Mouse (Mus musculus) MN1 (cell line): ENCODE results near the gene Zcchc8.
"Not testable (repeated sequence)": the region's sequence is repeated elsewhere in the genome, so short reads cannot be mapped to it uniquely, and the experiment has no call there.

Experiments
- DNase-seq: peaks from one replicate; pipeline ENCODE4 v3.0.0-alpha.2; 2016; ENCODE audit warnings: low spot score

Gene Zcchc8

DNA sequence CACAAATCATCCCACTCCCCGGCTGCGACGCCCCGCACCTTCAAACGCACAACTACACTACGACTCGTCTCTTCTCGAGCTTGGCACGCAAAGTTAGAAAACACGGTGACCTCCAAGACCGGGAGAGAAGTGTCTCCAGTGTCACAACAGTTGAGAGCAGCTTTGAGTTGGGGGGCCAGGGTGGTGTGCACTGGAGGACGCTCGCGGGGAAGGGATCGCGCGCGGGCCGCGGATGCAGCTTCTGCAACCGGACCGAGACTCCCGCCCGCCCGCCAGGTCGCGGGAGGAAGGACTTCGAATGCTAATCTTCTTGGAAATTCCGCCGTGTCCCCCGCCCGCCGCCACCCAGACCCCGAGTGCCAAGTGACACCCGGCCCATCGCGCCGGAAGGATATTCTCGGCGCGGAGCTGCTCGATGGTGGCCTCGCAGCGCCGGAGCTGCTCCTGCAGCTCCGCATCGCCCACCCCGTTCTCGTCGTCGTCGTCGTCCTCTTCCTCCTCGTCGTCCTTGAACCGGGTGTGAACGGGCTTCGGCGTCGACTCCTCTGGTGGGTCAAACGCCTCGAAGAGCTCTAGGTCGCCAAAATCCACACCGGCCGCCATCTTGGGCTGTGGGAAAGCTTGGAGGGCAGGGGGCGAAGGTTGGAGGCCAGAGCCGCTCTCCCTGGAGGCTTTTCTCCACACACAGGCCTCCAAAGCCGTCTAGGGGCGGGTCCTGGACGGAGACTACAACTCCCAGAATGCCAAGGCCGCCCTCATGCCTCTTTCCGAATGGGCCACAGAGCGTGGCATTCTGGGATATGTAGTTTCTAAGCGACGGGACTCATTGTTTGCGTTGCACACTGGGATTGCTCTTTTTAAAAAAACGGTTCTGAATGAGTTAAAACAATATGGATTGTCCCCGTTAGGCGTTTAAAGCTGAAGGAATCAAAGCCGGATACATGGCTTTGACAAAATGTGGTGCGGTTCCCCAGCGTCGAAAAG, at the start of gene Zcchc8:
Zcchc8 (minus strand) TSS at position 773 of the 984 bp plus-strand sequence.
- DNase-seq, result peak; percentile 96

GRCm38 (mm10) chr5:123766455-123766854, 45.6 kb upstream of the Zcchc8 start:
- DNase-seq, result not testable (repeated sequence)

DNA sequence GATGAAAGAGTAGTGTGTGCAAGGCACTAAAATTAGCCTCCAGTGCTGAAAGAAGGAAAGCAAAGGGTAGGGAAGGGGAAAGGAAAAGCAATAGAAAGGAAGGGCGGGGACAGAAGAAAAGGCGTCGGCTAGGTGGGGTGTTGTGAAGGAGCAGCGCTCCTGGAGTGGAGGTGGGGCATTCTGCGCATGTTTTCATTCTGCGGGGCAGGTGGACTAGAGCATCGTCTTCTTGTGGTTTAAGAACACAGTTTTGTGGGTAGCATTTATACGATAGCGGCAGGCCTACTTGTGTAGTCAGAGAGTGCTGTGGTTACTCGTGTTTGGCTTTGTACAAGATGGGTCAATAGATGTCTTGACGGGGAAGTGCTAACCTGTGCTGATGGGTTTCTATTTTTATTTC, 44.6 kb upstream of the Zcchc8 start:
- no peak for DNase-seq

DNA sequence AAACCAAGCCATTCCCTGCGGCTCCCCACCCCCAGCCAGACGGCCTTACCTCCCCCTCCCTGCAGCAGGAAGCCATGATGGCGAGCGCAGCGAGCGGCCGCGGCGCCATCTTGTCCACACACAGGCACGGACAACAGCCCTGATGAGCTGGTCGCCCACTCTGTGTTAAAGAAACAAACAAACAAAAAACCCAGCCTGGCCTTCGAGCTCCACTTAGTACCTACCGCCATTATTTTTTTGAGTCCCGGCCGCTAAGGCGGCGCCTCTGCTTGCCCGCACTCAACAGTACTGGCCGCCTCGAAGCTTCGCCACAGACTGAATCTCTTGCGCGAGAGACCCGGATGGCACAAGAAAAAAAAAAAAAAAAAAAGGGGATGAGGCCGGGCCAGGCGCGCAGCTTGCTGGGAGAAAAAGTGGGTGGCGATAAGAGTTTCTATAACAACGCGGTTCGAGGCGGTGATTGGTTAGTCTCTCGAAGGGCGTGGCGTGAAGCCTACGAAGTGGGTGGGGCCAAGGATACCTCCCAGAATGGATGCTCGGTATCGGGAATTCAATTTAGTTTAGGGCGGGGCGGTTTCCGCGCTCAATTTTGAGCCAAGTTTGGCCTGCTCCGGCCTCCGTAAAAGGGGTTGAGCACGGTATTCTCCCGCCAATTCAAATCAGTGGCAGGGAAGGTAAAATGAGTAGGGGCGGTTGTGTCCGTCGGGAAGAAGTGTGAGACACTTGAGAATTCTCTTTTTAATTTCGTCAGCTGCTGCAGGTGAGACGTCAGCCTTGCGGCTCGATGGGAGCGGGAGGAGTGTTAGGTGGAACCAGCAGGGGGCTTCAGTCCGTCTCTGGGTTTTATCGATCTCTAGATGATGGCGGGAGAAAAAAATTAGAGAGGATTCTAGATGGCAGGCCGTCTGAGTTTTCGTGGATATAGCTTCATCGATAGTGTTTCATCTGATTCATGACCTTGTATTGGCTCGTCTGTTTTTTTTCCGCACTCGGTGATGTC, 28.5 kb upstream of the Zcchc8 start, which contains the start of the genes Rsrc2 and Kntc1:
Rsrc2 (minus strand) TSS at position 350 of the 1,000 bp plus-strand sequence.
Kntc1 (plus strand) TSS at position 652 of the 1,000 bp plus-strand sequence.
- DNase-seq, result peak; percentile 99

DNA sequence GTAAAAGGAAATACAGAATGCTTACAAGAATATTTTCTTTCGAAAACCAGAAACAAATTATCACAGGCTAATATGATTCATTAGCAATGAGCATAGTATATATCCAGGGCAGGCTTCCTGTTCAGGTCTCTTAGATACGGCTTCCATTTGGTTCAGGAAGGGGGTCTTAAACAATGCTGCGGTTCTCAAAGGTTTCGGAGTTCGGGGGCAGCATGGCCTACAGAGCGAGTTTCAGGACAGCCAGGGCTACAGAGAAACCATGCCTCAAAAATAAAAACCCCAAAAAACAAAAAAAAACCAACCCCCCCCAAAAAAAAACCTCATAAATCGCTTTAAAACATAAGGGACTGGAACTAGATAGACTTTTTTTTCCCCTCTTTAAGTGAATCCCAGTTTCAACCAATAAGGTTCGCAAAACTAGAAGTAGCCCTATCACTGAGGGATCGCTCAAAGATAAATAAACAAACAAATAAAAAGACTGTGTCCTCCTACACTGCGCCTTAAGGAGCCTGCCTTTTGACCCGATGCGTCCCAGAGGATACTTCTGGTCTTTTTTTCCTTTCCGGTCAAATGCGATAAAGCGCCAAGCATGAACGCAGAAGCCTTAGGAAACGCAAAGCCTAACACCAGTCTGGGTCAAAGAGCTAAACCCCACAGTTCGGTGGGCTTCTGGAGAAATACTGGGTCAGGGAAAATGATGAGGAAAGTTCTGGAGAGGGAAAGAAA, 27.6 kb upstream of the Zcchc8 start:
- no peak for DNase-seq

- DNase-seq, result no peak
Measured at GRCm38 (mm10) chr5:123747604-123748003, 26.7 kb upstream of the Zcchc8 start.

- DNase-seq, result peak; percentile 39
Measured at GRCm38 (mm10) chr5:123746253-123746652, 25.4 kb upstream of the Zcchc8 start.

GRCm38 (mm10) chr5:123744358-123744757, 23.5 kb upstream of the Zcchc8 start:
- no peak for DNase-seq

GRCm38 (mm10) chr5:123730981-123731380, 10.1 kb upstream of the Zcchc8 start:
- DNase-seq, result no peak

DNA sequence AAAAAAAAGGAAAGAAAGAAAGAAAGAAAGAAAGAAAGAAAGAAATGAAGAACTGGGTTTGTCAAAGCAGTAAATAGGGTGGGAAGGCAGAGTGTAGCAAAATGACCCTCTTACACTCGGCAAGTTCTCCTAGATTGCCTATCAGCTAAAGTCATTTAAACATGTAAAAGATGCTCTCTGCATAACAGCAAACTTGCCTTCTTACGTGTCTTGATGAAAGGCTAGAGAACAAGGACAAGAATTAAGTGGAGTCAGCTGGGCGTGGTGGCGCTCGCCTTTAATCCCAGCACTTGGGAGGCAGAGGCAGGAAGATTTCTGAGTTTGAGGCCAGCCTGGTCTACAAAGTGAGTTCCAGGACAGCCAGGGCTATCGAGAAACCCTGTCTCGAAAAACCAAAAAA, 2.9 kb upstream of the Zcchc8 start:
- DNase-seq, result not testable (repeated sequence)

GRCm38 (mm10) chr5:123714622-123715021, 6.3 kb downstream of the Zcchc8 start:
- DNase-seq, result no peak

GRCm38 (mm10) chr5:123713782-123714181, 7.1 kb downstream of the Zcchc8 start:
- no peak for DNase-seq

DNA sequence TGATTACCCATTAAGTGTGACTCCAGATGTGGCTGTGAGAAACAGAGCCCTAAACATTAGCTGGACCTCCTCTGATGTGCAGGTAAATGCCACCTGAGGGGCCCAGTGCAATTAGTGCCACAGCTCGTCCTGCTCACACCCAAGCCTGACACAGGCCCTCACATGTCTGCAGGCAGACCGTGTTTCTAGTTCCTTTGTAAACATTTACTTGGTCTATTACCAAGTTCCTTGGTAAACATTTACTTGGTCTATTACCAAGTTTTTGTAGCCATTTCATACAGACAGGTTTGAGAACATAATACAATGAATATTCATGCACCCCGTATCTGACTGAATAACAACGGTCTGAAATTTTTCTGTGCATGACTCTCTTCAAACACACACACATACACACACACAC, 11.3 kb downstream of the Zcchc8 start:
- no peak for DNase-seq

GRCm38 (mm10) chr5:123708598-123708997, 12.3 kb downstream of the Zcchc8 start:
- DNase-seq, result no peak

GRCm38 (mm10) chr5:123700625-123701024, 20.3 kb downstream of the Zcchc8 start:
- peak; percentile 76 for DNase-seq

DNA sequence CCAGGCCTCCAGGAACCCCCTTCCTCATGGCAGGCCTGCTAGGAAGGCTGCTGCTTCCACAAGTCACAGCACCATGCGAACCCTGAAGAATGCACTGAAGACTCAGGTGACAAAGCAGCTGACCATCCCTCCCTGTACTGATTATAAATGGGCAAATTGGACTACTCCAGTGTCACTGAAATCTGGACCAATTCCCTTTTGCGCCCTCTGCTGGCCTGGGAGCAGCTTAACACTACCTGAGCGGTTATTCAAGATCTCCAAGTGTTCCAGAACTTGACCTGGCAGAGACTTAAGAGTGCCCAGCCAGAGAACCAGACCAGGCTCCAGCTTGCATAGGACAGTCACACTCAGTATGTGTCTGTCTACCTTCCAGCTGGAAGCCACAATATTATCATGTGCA, 21.7 kb downstream of the Zcchc8 start:
- peak; percentile 82 for DNase-seq

DNA sequence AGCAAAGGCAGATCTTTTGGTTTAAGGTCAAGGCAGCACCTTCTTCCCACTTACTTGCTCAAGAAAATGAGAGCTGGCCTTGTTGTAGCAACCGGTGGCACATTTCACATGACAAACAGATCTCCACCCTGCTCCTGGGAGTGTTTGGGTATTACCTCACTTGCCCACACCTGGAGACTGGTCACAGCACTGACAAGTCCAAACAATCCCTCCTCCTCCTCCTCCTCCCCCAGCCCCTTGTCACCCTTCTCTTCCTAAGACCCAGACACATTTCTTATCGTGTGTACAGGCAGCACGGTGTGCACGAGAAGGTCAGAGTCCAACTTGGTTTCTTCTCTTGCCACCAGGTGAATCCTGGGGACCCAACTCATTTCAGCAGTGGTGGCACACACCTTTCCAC, 23.9 kb downstream of the Zcchc8 start:
- no peak for DNase-seq

GRCm38 (mm10) chr5:123696244-123696643, 24.7 kb downstream of the Zcchc8 start:
- no peak for DNase-seq

DNA sequence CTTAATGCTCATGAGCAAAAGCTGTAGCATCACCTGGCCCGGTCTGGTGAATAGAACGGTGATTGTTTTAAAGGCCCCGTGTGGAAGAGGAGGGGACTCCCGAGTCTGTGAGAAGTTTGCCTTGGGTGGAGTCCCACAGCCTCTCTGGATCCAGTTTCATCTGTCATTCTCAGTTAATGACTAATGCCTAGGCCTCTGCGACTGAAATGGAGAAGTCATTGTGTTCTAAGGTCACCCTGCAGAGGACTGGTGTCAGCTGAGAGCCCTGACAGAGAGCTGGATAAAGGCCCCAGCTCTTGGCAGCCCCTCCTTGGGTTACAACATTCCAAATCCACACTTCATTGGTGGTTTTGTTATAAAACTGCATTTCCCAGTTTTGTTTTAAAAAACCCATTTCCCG, 26.4 kb downstream of the Zcchc8 start:
- DNase-seq, result no peak

GRCm38 (mm10) chr5:123684221-123685144, 36.4 kb downstream of the Zcchc8 start, which contains the start of gene Clip1:
Gene Clip1, minus strand, starts transcription at chr5:123684618.
- DNase-seq, result peak; percentile 72
